Mouse (Mus musculus) splenic B cell, adult 2 months (primary cell): Measurements from ENCODE around the gene Erp29.

Source experiments
- DNase-seq: peaks from one replicate; pipeline ENCODE4 v3.0.0-alpha.2; 2011; ENCODE audit warnings: low read depth, low spot score
- H3K27me3 ChIP-seq: 2 replicates; pipeline ENCODE4 v1.6.1; 2012; ENCODE audit warnings: mild to moderate bottlenecking, low read length, moderate library complexity, mixed read lengths; ENCODE audit not compliant: control insufficient read depth, poor library complexity, insufficient read depth, severe bottlenecking
- H3K36me3 ChIP-seq: 2 replicates; pipeline ENCODE4 v1.6.1; 2012; ENCODE audit warnings: mild to moderate bottlenecking, low read length, moderate library complexity, mixed read lengths; ENCODE audit not compliant: control insufficient read depth, poor library complexity, insufficient read depth, severe bottlenecking

Erp29 gene

DNA sequence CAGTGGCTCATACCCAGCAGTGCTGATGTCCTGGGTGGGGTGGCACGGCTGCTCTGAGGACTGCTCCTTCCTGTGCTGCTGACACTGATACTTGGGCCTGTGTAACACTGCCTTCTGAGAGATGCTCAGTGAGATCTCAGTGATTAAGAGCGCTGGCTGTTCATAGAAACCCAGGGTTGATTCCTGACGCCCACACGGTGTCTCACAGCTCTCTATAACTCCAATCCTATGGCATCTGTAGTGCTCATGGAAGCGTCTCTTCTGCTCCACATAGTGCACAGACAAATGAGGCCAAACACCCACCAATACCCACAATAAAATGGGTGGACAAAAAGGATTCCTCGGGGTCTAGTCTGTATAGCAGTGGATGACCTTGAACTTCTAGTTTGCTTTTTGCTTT, 29.5 kb downstream of the Erp29 start:
- no peaks in the 10 kb centered on the region for H3K27me3 ChIP-seq
- DNase-seq: no peak
- peaks cover 8% of the 10 kb centered on the region for H3K36me3 ChIP-seq

DNA sequence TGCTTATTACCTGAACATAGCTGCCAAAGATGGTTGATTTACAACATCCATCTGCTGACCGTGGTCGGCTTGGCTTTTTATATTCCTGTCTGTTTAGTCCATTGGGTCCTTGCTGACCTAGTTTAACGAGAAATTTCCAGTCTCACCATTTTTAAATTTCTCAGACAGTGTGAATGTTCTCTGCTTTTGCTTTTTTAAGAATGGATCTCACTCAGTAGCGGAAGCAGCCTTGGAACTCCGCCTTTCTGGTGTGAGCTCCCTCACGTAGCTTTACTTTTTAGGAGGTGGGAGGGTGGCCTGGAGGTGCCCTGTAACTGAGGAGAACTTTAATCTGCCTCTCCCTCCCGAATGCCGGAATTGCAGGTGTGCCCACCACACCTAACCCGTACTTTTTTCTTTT, 31.6 kb downstream of the Erp29 start:
- Histone ChIP-seq H3K27me3 (no peaks in the 10 kb centered on the region), H3K36me3 (peaks cover 15% of the 10 kb centered on the region)
- DNase-seq: no peak

DNA sequence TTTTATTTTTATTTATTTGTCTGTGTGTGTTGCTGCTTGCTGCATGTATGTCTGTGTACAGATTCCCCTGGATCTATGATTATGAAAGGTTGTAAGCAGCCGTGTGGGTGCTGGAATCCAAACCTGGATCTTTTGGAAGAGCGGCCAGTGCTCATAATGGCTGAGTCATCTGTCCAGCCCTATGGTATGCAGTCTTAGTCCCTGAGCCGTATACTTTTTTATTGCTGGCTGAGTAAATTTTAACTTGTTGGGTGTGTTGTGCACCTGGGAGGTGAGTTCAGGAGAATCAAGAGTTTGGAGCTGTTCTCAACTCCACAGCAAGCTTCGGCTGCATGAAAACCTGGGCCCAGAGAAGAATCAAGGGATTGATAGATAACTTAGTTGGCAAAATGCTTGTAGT, 41.3 kb downstream of the Erp29 start:
- DNase-seq: no peak
- Histone ChIP-seq H3K36me3 (peaks cover 24% of the 10 kb centered on the region; the same call in 1 of the 2 replicates), H3K27me3 (no peaks in the 10 kb centered on the region)

GRCm38 (mm10) chr5:121407856-121408255, 44.5 kb downstream of the Erp29 start:
- Histone ChIP-seq H3K36me3 (peaks cover 17% of the 10 kb centered on the region; the same call in 1 of the 2 replicates), H3K27me3 (no peaks in the 10 kb centered on the region)
- DNase-seq: no peak

DNA sequence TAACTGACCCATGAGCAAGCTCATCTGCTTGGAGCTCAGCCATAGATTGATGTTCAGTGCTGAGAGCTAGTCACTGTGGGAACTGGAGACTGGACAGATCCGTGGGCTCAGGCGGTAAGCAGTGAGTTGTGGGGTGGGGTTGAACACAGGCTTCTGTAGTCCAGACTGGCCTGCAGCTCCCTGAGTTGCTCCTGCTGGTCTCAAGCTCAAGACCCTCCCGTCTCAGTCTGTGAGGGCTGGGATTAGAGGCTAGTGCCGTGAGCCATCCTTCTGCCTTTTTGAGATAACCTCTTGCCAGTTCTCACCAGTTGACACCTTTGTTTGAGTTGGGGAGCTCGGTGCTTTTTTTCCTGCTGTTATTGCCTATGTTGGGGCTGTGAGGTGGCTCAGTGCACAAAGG, 51.5 kb downstream of the Erp29 start:
- H3K27me3 ChIP-seq: no peaks in the 10 kb centered on the region
- H3K36me3 ChIP-seq: no peaks in the 10 kb centered on the region
- no peak for DNase-seq

DNA sequence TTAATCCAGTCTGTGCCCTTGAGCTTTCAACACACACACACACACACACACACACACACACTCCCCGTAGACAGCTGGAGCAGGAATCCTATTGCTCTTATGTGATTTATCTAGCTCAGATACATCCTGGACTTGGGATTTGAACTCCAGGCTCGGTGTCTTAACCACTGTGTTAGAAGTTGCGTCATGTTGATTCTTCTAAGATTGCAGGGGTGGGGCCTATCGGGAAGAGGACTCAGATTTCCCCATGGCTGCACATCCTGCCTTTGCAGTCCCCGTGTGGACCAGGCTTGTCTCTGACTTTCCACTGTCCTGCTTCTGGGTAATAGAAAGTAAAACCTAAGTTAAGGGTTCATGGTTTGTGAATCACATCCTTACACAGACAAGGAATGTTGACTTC, 52.2 kb downstream of the Erp29 start:
- DNase-seq: no peak
- no peaks in the 10 kb centered on the region for H3K27me3 ChIP-seq
- H3K36me3 ChIP-seq: no peaks in the 10 kb centered on the region

DNA sequence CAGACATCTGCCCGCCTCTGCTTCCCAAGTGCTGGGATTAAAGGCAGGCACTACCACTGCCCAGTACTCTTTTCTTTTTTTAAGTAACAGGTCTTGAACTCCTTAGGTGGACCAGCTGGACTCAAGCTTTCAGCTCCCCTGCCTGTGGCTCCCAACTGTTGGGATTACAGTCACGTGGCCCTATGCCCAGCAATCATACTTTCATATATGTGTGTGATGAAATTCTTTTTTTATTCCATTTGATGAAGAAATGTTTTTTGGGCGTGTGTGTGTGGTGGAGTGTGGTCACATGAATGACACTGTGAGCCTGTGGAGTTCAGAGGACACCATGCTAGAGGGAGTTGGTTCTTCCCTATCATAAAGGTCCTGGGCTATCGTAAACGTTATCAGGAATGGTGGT, 52.8 kb downstream of the Erp29 start:
- no peak for DNase-seq
- no peaks in the 10 kb centered on the region for H3K36me3 ChIP-seq
- H3K27me3 ChIP-seq: no peaks in the 10 kb centered on the region

DNA sequence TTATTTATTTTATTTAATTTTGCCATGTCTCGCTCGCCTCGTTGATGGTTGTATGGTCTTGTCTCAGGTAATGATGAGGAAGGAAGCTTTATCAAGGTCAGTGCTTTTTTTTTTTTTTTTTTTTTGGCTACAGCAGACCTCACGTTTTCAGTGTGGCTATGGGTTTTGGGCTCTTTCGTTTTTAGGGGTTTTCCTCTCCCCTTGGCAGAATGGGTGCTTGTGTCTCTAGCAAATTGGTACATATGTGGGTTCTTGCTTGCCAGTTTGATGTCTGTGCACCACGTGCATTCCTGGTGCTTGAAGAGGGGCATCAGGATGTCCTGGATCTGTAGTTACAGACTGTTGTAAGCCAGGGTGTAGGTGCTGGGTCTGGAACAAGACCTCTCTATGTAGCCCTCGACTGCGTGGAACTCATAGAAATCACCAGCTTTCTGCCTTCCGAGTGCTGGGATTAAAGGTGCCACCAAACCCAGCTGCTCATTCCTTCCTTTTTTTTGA, 53.3 kb downstream of the Erp29 start:
- H3K27me3 ChIP-seq: no peaks in the 10 kb centered on the region
- H3K36me3 ChIP-seq: no peaks in the 10 kb centered on the region
- no peak for DNase-seq

GRCm38 (mm10) chr5:121398146-121398964, 54.0 kb downstream of the Erp29 start:
- DNase-seq: peak; percentile 31
- H3K27me3 ChIP-seq: no peaks in the 10 kb centered on the region
- no peaks in the 10 kb centered on the region for H3K36me3 ChIP-seq

GRCm38 (mm10) chr5:121397187-121398145, 54.8 kb downstream of the Erp29 start, which contains the start of gene Naa25:
Gene Naa25 (plus strand): TSS chr5:121397936.
- Histone ChIP-seq H3K27me3 (no peaks in the 10 kb centered on the region), H3K36me3 (no peaks in the 10 kb centered on the region)
- peak; percentile 98 for DNase-seq

DNA sequence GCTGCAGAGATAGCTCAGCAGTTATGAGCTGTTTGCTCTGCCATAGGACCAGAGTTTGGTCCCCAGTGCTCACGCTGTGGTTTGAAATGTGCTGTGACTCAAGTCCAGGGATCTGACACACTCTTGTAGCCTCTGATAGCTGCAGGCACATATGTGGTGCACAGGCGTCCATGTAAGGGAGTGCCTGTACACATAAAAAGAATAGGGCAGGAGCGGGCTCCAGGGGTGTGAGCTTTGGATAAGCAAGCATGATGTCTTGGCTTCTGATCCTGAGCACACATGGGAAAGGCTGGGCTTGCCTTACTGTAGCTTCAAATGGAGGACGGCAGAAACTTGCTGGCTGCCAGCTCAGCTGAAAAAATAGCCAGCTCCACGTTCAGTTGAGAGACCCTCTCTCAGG, 56.7 kb downstream of the Erp29 start:
- DNase-seq: no peak
- Histone ChIP-seq H3K27me3 (no peaks in the 10 kb centered on the region), H3K36me3 (no peaks in the 10 kb centered on the region)

- DNase-seq: no peak
- no peaks in the 10 kb centered on the region for H3K36me3 ChIP-seq
- no peaks in the 10 kb centered on the region for H3K27me3 ChIP-seq
These were observed 58.9 kb downstream of the Erp29 start for GRCm38 (mm10) chr5:121393402-121393801.

- DNase-seq: peak; percentile 70
- Histone ChIP-seq H3K27me3 (no peaks in the 10 kb centered on the region), H3K36me3 (no peaks in the 10 kb centered on the region)
These were observed 59.5 kb downstream of the Erp29 start for GRCm38 (mm10) chr5:121392667-121393380.

- Histone ChIP-seq H3K27me3 (no peaks in the 10 kb centered on the region), H3K36me3 (no peaks in the 10 kb centered on the region)
- no peak for DNase-seq
These were observed 62.6 kb downstream of the Erp29 start for GRCm38 (mm10) chr5:121389691-121390090.
